ENCODE assay signal across 12 mouse cellular contexts in the genomic region with DNA sequence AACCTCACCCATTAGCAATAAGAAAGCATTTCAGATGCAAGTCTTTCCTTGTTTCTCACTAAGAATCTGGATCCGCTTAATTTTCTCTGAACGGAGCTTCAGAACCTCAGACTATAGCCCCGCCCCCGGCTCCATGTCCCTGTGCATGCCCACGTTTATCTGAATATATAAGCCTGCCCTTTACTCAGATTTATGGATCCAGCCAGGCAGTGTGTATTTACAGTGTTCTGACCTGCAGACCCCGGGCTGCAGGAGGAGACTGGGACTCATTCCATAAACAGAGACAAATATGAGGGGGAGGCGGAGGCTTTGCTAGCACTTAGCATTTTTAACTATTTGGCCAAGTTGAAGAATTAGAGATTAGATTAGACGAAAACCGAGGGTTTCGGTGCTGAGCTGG.
A peak's percentile ranks its signal among the peaks of the same experiment; 100 is the strongest.
DNase-seq lines count a peak whose midpoint lies in the region; ATAC-seq lines count a peak whose summit lies in the region.
"Had no signal": no experiment of that assay in that cellular context is flagged by ENCODE, and none has a peak within 500 bp of the region (broad histone marks: within the 10 kb centered on the region; RNA-seq: fewer than 3 reads in every experiment).

No protein-coding gene starts in this region.

- H3K4me3 ChIP-seq in heart, embryonic 15.5 days, result no peak overlapping the region
- H3K4me3 ChIP-seq in intestine, embryonic 14.5 days (ENCODE audit: low read depth, low read length), result no peak overlapping the region
- H3K4me3 ChIP-seq: forebrain, embryonic 13.5 days; megakaryocyte, embryonic 14.5 days had no signal

- H3K9me3 ChIP-seq in heart, embryonic 15.5 days (replicated peaks), result no peaks in the 10 kb centered on the region
- H3K9me3 ChIP-seq in intestine, embryonic 14.5 days (ENCODE audit: control insufficient read depth, low read length), result no peaks in the 10 kb centered on the region
- H3K9me3 ChIP-seq: forebrain, embryonic 13.5 days had no signal

- no peaks in the 10 kb centered on the region for H3K27me3 ChIP-seq in heart, embryonic 15.5 days
- H3K27me3 ChIP-seq in intestine, embryonic 14.5 days (replicated peaks; ENCODE audit: control insufficient read depth, insufficient read depth, low read length), result no peaks in the 10 kb centered on the region

- no peak for DNase-seq in heart, postnatal 14 days
- DNase-seq in embryo, embryonic 10.5 days (ENCODE audit: low spot score), result peak; percentile 75
- DNase-seq in intestine, embryonic 14.5 days (ENCODE audit: low spot score), result peak; percentile 74
- peak; percentile 53 for DNase-seq in neural tube, embryonic 10.5 days (ENCODE audit: extremely low spot score, low spot score)
- DNase-seq in thymus, postnatal 0 days (ENCODE audit: low spot score), result no peak
- DNase-seq in frontal cortex, adult 2 months (ENCODE audit: extremely low spot score in 1 of 2, low spot score in 1 of 2), result no peak
- DNase-seq: heart, postnatal 10 days; right cerebral cortex, adult 18-20 months; thymus, postnatal 25 days had no signal

- peak overlapping the region; percentile 9; the same call in 1 of the 2 replicates for H3K4me2 ChIP-seq in heart, embryonic 15.5 days
- peak overlapping the region; percentile 50 for H3K4me2 ChIP-seq in intestine, embryonic 14.5 days (ENCODE audit: low read length)
- H3K4me2 ChIP-seq: forebrain, embryonic 13.5 days had no signal

- no peak overlapping the region for H3K27ac ChIP-seq in heart, embryonic 15.5 days
- peak overlapping the region; percentile 92 for H3K27ac ChIP-seq in intestine, embryonic 14.5 days (ENCODE audit: low read depth)
- H3K27ac ChIP-seq: forebrain, embryonic 13.5 days had no signal

- H3K36me3 ChIP-seq in heart, embryonic 15.5 days, result no peaks in the 10 kb centered on the region
- no peaks in the 10 kb centered on the region for H3K36me3 ChIP-seq in intestine, embryonic 14.5 days (ENCODE audit: control insufficient read depth, insufficient read depth, low read length)

- intact Hi-C loops in heart, postnatal 14 days (cut with DNase I), result no loop called here

- no peak for ATAC-seq in heart, embryonic 15.5 days (replicated peaks; ENCODE audit: insufficient number of reproducible peaks, insufficient read depth, low FRiP score, low read depth)
- peak; percentile 67; the same call in 1 of the 2 replicates for ATAC-seq in intestine, embryonic 14.5 days (replicated peaks; ENCODE audit: low FRiP score, low TSS enrichment, low read depth)
- ATAC-seq: forebrain, embryonic 13.5 days had no signal

- no peaks in the 10 kb centered on the region; the same call in none of the 2 replicates for H3K4me1 ChIP-seq in heart, embryonic 15.5 days (replicated peaks)
- H3K4me1 ChIP-seq in intestine, embryonic 14.5 days (replicated peaks; ENCODE audit: control insufficient read depth, insufficient read depth, low read length), result peaks cover 52% of the 10 kb centered on the region
- H3K4me1 ChIP-seq: megakaryocyte, embryonic 14.5 days had no signal

- H3K9ac ChIP-seq in heart, embryonic 15.5 days, result no peak overlapping the region
- H3K9ac ChIP-seq in intestine, embryonic 14.5 days (ENCODE audit: low read length), result no peak overlapping the region
- H3K9ac ChIP-seq: forebrain, embryonic 13.5 days had no signal

- 45% methylated on average over 10 of the region's 10 CpGs for WGBS in heart, embryonic 15.5 days
- WGBS in intestine, embryonic 14.5 days, result 8% methylated on average over 10 of the region's 10 CpGs

Comparison
In these comparisons a context has a peak if more than half of its experiments do, and no peak if none do; other contexts are left out.
1. DNase-seq: peak in embryo, embryonic 10.5 days (single experiment), intestine, embryonic 14.5 days (single experiment) and neural tube, embryonic 10.5 days (single experiment); none in heart, postnatal 14 days (0 of 2), thymus, postnatal 0 days (single experiment) and frontal cortex, adult 2 months (0 of 2).